Mouse (Mus musculus): ENCODE data around the gene Btbd9. TPM values are rescaled to one million over a fixed set of nuclear protein-coding genes. Genes with fewer than 3 reads are reported as not detected.
"Not testable (repeated sequence)": the region's sequence is repeated elsewhere in the genome, so short reads cannot be mapped to it uniquely, and the experiment has no call there.

The Btbd9 gene
- 137 and 160 TPM in 2 replicates for polyA plus RNA-seq (2015; fragmentation: Nextera tagmentation; extraction: Ambion mirVana)

- Histone ChIP-seq H3K4me3 (replicated peaks) (peak within 1 kb of the TSS; percentile 77), H3K4me1 (replicated peaks) (peaks cover 30% of the 10 kb centered on the region), H3K9me3 (no peaks in the 10 kb centered on the region), H3K36me3 (no peaks in the 10 kb centered on the region), H3K4me2 (replicated peaks) (peak within 1 kb of the TSS; percentile 75), H3K9ac (replicated peaks) (peak within 1 kb of the TSS; percentile 75), H3K27me3 (no peaks in the 10 kb centered on the region), H3K27ac (peak within 1 kb of the TSS; percentile 90)
- ATAC-seq: peak; percentile 94
- under 1% methylated on average over 78 of the region's 94 CpGs for WGBS
Measured at GRCm38 (mm10) chr17:30575941-30576773, at the start of gene Btbd9. TSS of gene Btbd9 (minus strand) at chr17:30576488.

DNA sequence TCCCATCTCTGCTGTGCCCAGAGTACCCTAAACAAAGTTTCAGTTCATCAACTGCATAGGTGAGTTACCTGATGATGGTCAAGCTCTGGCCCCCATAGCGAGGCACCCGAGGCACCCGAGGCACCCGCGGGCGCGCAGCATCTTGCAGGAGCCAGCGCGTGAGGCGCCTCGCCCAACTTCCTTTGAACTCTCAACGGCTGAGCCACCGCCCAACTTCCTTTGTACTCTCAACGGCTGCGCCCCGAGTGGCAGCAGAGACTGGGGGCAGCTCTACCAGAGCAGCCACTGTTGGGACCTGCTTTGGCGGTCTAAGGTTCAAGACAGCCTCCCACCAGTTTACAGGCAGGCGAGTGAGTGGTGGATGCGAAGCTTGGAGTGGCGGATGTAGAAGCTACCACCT, 47.8 kb upstream of the Btbd9 start, which contains the start of gene Dnah8:
Gene Dnah8 (plus strand): TSS at position 223 of the 400 bp plus-strand sequence.
- not testable (repeated sequence) for H3K4me3 ChIP-seq (replicated peaks); H3K9me3 ChIP-seq; H3K27me3 ChIP-seq; H3K4me1 ChIP-seq (replicated peaks); ATAC-seq; H3K9ac ChIP-seq (replicated peaks); H3K27ac ChIP-seq; H3K36me3 ChIP-seq; H3K4me2 ChIP-seq (replicated peaks)
- WGBS: no CpG with 5 or more reads among the region's 20 CpGs

- H3K9ac ChIP-seq (replicated peaks): no peak overlapping the region
- no peak overlapping the region for H3K27ac ChIP-seq
- no peaks in the 10 kb centered on the region for H3K36me3 ChIP-seq
- H3K9me3 ChIP-seq: no peaks in the 10 kb centered on the region
- no peaks in the 10 kb centered on the region for H3K4me1 ChIP-seq (replicated peaks)
- no peak for ATAC-seq
- H3K27me3 ChIP-seq: no peaks in the 10 kb centered on the region
- H3K4me2 ChIP-seq (replicated peaks): no peak overlapping the region
- H3K4me3 ChIP-seq (replicated peaks): no peak overlapping the region
- WGBS: 78% methylated on average over 3 of the region's 3 CpGs
Measured at GRCm38 (mm10) chr17:30623200-30623599, 46.9 kb upstream of the Btbd9 start.

GRCm38 (mm10) chr17:30621450-30621849, 45.2 kb upstream of the Btbd9 start:
- H3K4me3 ChIP-seq (replicated peaks): no peak overlapping the region
- H3K27ac ChIP-seq: no peak overlapping the region
- WGBS: 66% methylated on average over 4 of the region's 4 CpGs
- no peaks in the 10 kb centered on the region for H3K36me3 ChIP-seq
- no peak for ATAC-seq
- H3K4me2 ChIP-seq (replicated peaks): no peak overlapping the region
- no peaks in the 10 kb centered on the region for H3K27me3 ChIP-seq
- H3K9ac ChIP-seq (replicated peaks): no peak overlapping the region
- H3K4me1 ChIP-seq (replicated peaks): no peaks in the 10 kb centered on the region
- no peaks in the 10 kb centered on the region for H3K9me3 ChIP-seq

- Histone ChIP-seq H3K27ac (no peak overlapping the region), H3K9me3 (no peaks in the 10 kb centered on the region), H3K27me3 (no peaks in the 10 kb centered on the region), H3K36me3 (no peaks in the 10 kb centered on the region), H3K4me3 (replicated peaks) (no peak overlapping the region), H3K4me2 (replicated peaks) (no peak overlapping the region), H3K9ac (replicated peaks) (no peak overlapping the region), H3K4me1 (replicated peaks) (no peaks in the 10 kb centered on the region)
- 77% methylated on average over 2 of the region's 2 CpGs for WGBS
- ATAC-seq: no peak
Measured at GRCm38 (mm10) chr17:30620548-30620947, 44.3 kb upstream of the Btbd9 start.

DNA sequence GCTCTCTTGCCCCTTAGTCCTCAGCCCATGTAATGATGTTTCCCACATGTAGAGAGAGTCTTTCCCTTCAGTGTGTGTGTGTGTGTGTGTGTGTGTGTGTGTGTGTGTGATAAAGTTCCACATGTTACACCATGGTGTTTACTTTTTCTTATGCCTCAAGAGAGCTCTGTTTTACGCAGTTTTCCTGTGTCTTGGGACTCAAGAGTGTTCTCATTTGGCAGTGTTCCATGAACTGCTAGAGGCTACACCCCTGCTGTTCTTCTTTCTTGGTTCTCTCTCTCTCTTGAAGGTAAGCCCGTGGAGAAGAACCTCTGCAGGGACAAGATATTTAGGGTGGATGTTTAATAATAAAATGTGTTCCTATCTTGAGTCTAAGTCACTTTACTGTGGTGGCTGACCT, 42.9 kb upstream of the Btbd9 start:
- Histone ChIP-seq H3K4me3 (replicated peaks) (no peak overlapping the region), H3K36me3 (no peaks in the 10 kb centered on the region), H3K4me1 (replicated peaks) (no peaks in the 10 kb centered on the region), H3K9me3 (no peaks in the 10 kb centered on the region), H3K27me3 (no peaks in the 10 kb centered on the region), H3K4me2 (replicated peaks) (no peak overlapping the region), H3K9ac (replicated peaks) (no peak overlapping the region), H3K27ac (no peak overlapping the region)
- 57% methylated on average over 2 of the region's 2 CpGs for WGBS
- ATAC-seq: no peak

DNA sequence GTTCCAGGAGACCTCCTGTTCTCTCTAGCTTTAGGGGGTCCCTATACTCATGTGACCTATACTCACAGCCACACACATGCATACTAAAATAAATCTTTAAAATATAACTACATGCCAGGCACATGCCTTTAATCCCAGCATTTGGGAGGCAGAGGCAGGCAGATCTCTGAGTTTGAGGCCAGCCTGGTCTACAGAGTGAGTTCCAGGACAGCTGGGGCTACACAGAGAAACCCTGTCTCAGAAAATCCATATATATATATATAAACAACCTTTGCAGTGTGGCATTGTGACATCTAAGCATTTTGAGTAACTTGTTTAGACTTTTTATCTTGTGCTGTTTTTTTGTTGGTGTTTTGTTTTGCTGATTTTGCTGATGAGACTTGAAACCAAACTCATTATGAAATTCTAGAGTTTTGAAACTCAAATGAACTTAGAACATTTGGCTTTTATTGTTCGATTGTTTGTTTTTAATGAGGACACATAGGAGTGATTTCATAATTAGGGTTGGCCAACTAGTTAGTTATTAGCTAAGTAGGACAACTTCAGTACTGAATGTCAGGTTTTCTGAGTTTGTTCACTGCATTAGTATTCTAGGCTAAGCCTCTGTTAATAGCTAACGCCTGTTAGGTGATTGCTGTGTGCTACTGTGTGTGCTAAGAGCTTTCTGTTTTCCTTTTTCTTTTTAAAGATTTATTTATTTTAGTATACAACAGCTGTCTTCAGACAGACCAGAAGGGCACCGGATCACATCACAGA, 42.0 kb upstream of the Btbd9 start:
- no peaks in the 10 kb centered on the region for H3K36me3 ChIP-seq
- no peaks in the 10 kb centered on the region for H3K27me3 ChIP-seq
- no peaks in the 10 kb centered on the region for H3K4me1 ChIP-seq (replicated peaks)
- WGBS: 84% methylated on average over 3 of the region's 3 CpGs
- no peaks in the 10 kb centered on the region for H3K9me3 ChIP-seq
- ATAC-seq: no peak
- no peak overlapping the region for H3K4me2 ChIP-seq (replicated peaks)
- H3K9ac ChIP-seq (replicated peaks): no peak overlapping the region
- H3K4me3 ChIP-seq (replicated peaks): no peak overlapping the region
- no peak overlapping the region for H3K27ac ChIP-seq

GRCm38 (mm10) chr17:30616203-30616602, 39.9 kb upstream of the Btbd9 start:
- no peak for ATAC-seq
- peaks cover 9% of the 10 kb centered on the region for H3K4me1 ChIP-seq (replicated peaks)

GRCm38 (mm10) chr17:30613350-30613749, 37.1 kb upstream of the Btbd9 start:
- peaks cover 14% of the 10 kb centered on the region for H3K4me1 ChIP-seq (replicated peaks)
- H3K4me3 ChIP-seq (replicated peaks): no peak overlapping the region
- no peak overlapping the region for H3K27ac ChIP-seq
- no peak overlapping the region for H3K4me2 ChIP-seq (replicated peaks)
- no peaks in the 10 kb centered on the region for H3K36me3 ChIP-seq
- no peak overlapping the region for H3K9ac ChIP-seq (replicated peaks)
- ATAC-seq: no peak
- no peaks in the 10 kb centered on the region for H3K27me3 ChIP-seq
- H3K9me3 ChIP-seq: no peaks in the 10 kb centered on the region

More at GRCm38 (mm10) chr17:30616203-30616602, 39.9 kb upstream of the Btbd9 start:
- Histone ChIP-seq H3K9ac (replicated peaks) (no peak overlapping the region), H3K4me3 (replicated peaks) (no peak overlapping the region), H3K9me3 (no peaks in the 10 kb centered on the region), H3K27ac (no peak overlapping the region), H3K27me3 (no peaks in the 10 kb centered on the region), H3K4me2 (replicated peaks) (no peak overlapping the region), H3K36me3 (no peaks in the 10 kb centered on the region)
- 85% methylated on average over 5 of the region's 5 CpGs for WGBS

- peak overlapping the region; percentile 59 for H3K4me3 ChIP-seq (replicated peaks)
- no peaks in the 10 kb centered on the region for H3K9me3 ChIP-seq
- peaks cover 24% of the 10 kb centered on the region for H3K4me1 ChIP-seq (replicated peaks)
- no peaks in the 10 kb centered on the region for H3K36me3 ChIP-seq
- ATAC-seq: peak; percentile 100
- no peaks in the 10 kb centered on the region for H3K27me3 ChIP-seq
- H3K4me2 ChIP-seq (replicated peaks): peak overlapping the region; percentile 72
- H3K27ac ChIP-seq: peak overlapping the region; percentile 79
- peak overlapping the region; percentile 76 for H3K9ac ChIP-seq (replicated peaks)
- WGBS: under 1% methylated on average over 34 of the region's 34 CpGs
Measured at GRCm38 (mm10) chr17:30612075-30612859, 36.0 kb upstream of the Btbd9 start.

- H3K4me1 ChIP-seq (replicated peaks): peaks cover 25% of the 10 kb centered on the region
- whole genome bisulfite sequencing: 26% methylated on average over 18 of the region's 18 CpGs
- no peak for ATAC-seq
- H3K4me2 ChIP-seq (replicated peaks): peak overlapping the region; percentile 72
- H3K9me3 ChIP-seq: no peaks in the 10 kb centered on the region
- peak overlapping the region; percentile 79; the same call in 1 of the 2 replicates for H3K27ac ChIP-seq
- H3K4me3 ChIP-seq (replicated peaks): peak overlapping the region; percentile 59
- no peaks in the 10 kb centered on the region for H3K27me3 ChIP-seq
- H3K36me3 ChIP-seq: no peaks in the 10 kb centered on the region
- H3K9ac ChIP-seq (replicated peaks): peak overlapping the region; percentile 76
Measured at GRCm38 (mm10) chr17:30611221-30612074, 35.2 kb upstream of the Btbd9 start.
